Mouse (Mus musculus) fibroblast of lung, adult 2 months (primary cell): ENCODE data around the gene Srd5a2.

ENCODE experiments used
- DNase-seq: peaks from one replicate; pipeline ENCODE4 v3.0.0-alpha.2; 2011; ENCODE audit warnings: low read depth

Srd5a2 gene

DNA sequence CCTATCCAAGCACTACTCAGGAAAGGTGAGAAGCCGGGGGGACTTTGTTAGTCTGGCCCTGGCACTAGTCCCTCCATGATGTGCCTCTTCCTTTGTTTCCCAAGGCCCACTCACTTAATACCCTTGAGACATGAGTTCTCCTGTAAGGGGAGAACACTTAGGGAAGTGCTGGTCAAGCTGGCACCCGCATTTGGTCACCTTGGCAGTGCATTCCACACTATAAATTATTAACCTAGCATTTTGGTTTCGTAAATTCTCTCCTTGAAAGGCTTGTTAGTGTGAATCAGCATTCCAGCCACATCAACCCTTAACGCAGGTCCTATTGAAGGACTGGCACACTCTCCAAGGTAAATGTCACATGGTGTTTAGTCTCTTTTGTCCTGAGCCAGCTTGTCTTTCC, 61.8 kb downstream of the Srd5a2 start:
- no peak for DNase-seq

GRCm38 (mm10) chr17:73984508-73984907, 63.2 kb downstream of the Srd5a2 start:
- no peak for DNase-seq

DNA sequence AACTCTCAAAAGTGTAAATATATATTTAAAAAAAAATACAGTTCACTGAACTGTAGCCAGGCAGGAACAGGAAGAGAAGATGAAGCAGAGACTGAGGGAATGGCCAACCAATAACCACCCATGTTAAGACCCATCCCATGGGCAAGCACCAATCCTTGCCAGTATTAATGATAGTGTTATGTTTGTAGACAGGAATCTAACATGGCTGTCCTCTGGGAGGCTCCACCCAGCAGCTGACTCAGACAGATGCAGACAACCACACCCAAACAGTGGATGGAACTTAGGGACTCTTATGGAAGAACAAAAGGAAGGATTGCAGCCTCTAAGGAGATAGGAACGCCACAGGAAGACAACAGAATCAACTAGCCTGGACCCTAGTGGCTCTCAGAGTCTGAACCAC, 64.8 kb downstream of the Srd5a2 start:
- no peak for DNase-seq

- no peak for DNase-seq
These were observed 71.7 kb downstream of the Srd5a2 start for GRCm38 (mm10) chr17:73976066-73976465.

GRCm38 (mm10) chr17:73972648-73973047, 75.1 kb downstream of the Srd5a2 start:
- DNase-seq: no peak

GRCm38 (mm10) chr17:73971291-73971690, 76.4 kb downstream of the Srd5a2 start:
- DNase-seq: no peak

DNA sequence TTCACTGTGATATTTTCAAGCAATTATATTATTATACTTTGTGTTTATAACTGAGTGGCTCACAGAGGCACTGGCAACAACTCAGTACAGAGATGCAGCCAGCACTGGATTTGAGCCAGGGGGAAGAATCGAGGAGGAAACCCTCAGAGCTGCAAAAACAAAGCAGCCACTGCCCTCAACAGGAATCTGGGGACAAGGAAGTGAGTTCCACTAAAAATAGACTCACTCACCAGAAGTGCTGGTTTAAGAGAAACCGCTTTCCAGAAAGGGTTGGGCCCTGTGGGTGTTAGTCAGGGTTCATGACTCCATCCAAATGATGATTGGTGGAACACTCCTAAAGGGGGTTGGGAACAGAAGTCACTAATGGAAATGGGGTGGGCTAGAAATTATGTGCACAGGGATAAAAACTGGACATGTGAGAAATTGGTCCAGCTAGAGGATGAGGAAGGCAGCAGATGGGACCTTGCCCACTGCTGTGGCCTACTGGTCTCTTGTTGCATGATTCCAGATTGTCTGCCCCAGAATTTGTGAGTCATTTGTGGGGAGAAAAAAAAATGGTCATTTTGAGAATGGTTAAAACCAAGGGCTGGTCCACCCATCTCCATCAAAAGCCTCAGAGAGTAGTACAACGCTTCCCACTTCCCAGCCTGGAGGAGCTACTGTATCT, 77.2 kb downstream of the Srd5a2 start:
- DNase-seq: peak; percentile 59
